Mouse (Mus musculus) adrenal gland, postnatal 4 days (tissue): ENCODE data around the gene Pimreg. TPM values are rescaled to one million over a fixed set of nuclear protein-coding genes. Genes with fewer than 3 reads are reported as not detected.

ENCODE experiments used
- DNase-seq, 2 experiments: peaks; one replicate each; pipeline ENCODE4 v3.0.0; 2021 to 2022; ENCODE audit warnings: low spot score in 2 of 2, mixed read lengths in 2 of 2
- total RNA-seq, 2 experiments: library from RNA; stranded (reverse); gene quantifications; 2 replicates each; pipeline ENCODE4 v1.2.3; 2021

The Pimreg gene
- total RNA-seq, 2 experiments from 2014 or later, result 29.6 to 30.3 TPM

- DNase-seq, result no peak
Measured at GRCm38 (mm10) chr11:72027836-72028235, 14.0 kb upstream of the Pimreg start.

GRCm38 (mm10) chr11:72029143-72029542 lies 12.7 kb upstream of the Pimreg start:
- no peak for DNase-seq

GRCm38 (mm10) chr11:72031353-72031752 lies 10.5 kb upstream of the Pimreg start:
- DNase-seq, result no peak

- DNase-seq, result no peak
Measured at GRCm38 (mm10) chr11:72032091-72032490, 9.7 kb upstream of the Pimreg start.

GRCm38 (mm10) chr11:72032589-72032988 lies 9.2 kb upstream of the Pimreg start:
- DNase-seq, result no peak

GRCm38 (mm10) chr11:72037409-72037808 lies 4.4 kb upstream of the Pimreg start, which contains the start of gene Aipl1:
TSS of gene Aipl1 (minus strand) at chr11:72037509.
- no peak for DNase-seq

GRCm38 (mm10) chr11:72037996-72038395 lies 3.8 kb upstream of the Pimreg start:
- peak in 1 of 2 experiments; percentile 52 for DNase-seq

- no peak for DNase-seq
Measured at GRCm38 (mm10) chr11:72039599-72040386, 2.0 kb upstream of the Pimreg start.

- DNase-seq, result no peak
Measured at GRCm38 (mm10) chr11:72041290-72041767, 503 bp upstream of the Pimreg start.

GRCm38 (mm10) chr11:72042631-72043030 lies 799 bp downstream of the Pimreg start:
- no peak for DNase-seq

- DNase-seq, result no peak
Measured at GRCm38 (mm10) chr11:72044231-72044630, 2.4 kb downstream of the Pimreg start.

- no peak for DNase-seq
Measured at GRCm38 (mm10) chr11:72048730-72049129, 6.9 kb downstream of the Pimreg start.

- DNase-seq, result no peak
Measured at GRCm38 (mm10) chr11:72049171-72049759, 7.4 kb downstream of the Pimreg start.

GRCm38 (mm10) chr11:72050168-72050894 lies 8.5 kb downstream of the Pimreg start:
- DNase-seq, result no peak

- no peak for DNase-seq
Measured at GRCm38 (mm10) chr11:72050895-72051858, 9.3 kb downstream of the Pimreg start.

- DNase-seq, result no peak
Measured at GRCm38 (mm10) chr11:72052221-72052620, 10.4 kb downstream of the Pimreg start.

- DNase-seq, result peak in 1 of 2 experiments; percentile 46
Measured at GRCm38 (mm10) chr11:72052636-72053035, 10.8 kb downstream of the Pimreg start.

- DNase-seq, result no peak
Measured at GRCm38 (mm10) chr11:72055176-72055575, 13.3 kb downstream of the Pimreg start.

- DNase-seq, result no peak
Measured at GRCm38 (mm10) chr11:72057166-72057565, 15.3 kb downstream of the Pimreg start.

GRCm38 (mm10) chr11:72060416-72060815 lies 18.6 kb downstream of the Pimreg start:
- DNase-seq, result no peak
